Mouse (Mus musculus) embryo, embryonic 10 days (tissue): ENCODE measurements around the gene Zfp428.

Experiments used
- DNase-seq: peaks from one replicate; pipeline ENCODE4 v3.0.0-alpha.2; 2015; ENCODE audit warnings: low spot score

Zfp428 gene

DNA sequence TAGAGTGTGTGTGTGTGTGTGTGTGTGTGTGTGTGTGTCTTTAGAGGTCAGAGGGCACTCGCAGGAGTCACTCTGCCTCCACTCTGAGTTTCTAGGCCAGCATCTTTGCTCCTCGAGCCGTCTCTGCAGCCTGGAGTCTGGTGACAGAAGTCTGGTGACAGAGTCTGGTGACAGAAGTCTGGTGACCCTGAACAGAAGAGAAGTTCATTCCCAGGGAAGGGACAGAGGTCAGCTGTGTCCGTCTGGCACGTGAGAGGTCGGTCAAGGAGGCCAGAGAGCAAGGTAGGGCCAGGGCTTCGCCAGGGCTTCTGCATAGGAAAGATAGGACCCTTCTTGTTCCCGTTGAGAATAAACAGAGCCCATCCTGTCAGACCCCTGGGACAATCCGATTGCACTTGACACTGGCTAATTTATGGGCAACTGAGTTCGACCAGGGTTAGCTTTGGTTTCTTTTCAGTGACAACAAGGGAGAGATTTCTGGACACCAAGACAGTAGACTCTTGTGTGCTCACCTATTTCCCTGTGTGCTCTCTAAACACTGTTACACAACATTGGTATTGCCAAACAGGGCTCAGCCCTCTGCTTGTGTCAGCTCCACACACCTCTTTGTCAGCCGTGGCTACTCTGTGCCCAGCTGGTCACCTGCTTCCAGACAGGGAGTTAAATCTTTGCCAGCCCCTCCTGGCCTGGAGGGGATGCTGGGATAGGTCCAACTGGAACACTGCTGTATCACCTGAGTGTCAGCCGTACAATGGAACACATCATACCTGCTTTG lies 45.4 kb downstream of the Zfp428 start:
- DNase-seq = no peak

DNA sequence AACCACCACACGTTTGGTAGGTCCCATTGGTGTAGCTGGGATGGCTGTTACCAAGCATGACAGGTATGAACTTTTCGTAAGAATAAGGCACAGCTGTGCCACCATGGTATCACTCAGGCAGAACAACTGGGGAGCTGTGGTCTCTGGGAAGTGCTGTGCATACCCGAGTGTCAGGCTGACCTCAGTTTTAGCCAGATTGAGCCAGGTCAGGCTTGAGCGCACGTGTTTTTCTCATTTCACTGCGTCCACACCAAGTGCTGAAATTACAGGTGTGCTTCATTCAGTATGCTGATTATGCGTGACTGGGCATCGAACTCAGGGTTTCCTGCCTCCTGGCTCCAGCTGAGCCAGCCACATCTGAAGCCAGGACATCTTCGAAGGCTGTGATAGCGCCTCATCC lies 49.0 kb downstream of the Zfp428 start:
- no peak for DNase-seq

DNA sequence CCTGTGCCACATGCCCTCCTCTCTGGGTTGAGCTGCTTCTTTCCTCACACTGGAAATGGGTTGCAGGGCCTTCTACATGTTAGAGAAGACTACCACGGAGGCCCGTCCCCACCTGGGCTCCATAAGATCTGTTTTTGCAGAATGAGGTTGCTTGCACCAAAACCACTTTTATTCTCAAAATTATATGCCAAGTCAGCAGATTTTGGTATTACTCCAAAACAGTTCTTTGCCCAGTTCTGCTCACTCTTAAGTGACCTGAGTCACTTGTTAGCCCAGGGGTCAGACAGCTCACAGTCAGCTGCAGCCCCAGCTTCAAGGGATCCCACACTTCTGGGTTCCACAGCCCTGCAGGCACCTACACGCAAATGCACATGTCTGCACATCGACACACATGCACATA lies 54.6 kb downstream of the Zfp428 start:
- no peak for DNase-seq

DNA sequence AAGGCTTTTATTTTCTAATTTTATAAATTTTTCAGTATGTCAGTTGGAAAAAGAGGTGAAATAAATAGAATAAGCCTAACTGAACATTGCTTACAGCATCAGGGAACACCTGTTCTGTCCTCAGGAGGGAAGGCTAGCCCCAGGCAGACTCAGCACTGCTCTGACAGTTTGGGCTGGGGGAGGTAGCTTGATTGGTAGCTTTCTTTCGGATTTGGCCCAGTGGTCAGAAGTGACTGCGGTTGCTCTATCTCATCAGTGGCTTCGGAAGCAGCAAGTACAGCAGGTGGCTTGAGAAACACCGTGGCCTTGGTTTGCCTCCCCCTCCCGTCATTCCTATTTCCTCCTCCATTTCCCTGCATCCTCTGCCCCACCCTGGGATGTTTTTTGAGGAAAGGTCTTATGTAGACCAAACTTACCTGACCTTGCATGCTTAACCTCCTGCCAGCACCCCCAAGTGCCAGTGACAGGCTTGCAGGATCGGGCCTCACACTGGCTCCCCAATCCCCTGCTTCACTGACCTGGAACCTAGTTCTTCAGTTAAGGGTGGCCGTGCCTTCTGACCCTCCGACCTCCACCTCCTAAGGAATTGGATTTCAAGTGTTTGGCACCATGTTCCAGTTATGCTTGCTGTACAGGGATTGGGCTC lies 56.5 kb downstream of the Zfp428 start:
- DNase-seq = no peak

DNA sequence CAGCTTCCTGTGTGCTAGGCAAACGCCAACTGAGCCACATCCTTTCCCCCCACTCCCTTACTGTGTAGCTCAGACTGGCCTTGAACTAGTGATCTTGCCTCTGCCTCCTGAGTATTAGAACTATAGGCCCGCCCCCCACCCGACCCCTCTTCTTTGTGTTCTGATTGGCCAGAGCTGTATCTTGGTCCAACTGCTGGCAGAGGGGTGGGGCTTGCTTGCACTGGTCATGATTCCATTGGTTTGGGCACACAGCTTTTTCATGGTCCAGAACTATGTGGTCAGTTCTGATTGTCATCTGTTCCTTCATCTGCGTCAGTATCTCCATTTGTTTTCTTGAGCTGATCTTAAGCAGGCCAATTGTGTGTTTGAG lies 57.0 kb downstream of the Zfp428 start:
- no peak for DNase-seq

DNA sequence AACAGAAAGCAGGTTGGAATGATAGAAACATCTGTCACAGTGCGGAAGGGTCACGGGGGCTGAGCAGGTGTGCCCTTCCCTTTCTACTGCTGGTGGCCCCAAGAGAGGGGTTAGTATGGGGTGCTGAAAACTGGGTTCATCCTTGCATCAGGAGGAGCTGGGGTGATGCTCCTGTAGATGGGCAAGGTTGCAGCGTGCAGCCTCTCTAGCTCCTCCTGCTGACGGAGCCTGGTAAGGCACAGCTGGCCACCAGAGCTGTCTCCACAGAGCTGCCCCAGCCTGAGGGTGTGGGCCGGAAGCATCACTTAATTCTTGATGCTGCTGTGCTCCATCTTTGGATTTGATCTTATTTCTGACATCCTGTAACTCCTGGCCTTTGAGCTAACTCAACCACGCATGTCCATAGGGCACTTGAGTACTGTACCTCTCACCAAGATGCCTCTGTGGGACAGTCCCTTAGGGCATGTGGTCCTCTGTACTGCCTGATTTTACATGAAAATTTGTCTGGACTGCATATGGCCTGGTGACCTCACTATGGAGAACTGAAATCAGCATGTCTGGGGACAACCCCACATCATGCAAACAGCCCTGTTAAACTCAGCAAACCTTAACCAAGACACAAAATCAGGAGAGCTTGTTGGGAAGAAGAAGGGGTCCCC lies 57.9 kb downstream of the Zfp428 start:
- peak; percentile 76 for DNase-seq
